Mouse (Mus musculus) spleen, adult 18-20 months (tissue): ENCODE measurements around the gene Zfp975.
"Not testable (repeated sequence)": the region's sequence is repeated elsewhere in the genome, so short reads cannot be mapped to it uniquely, and the experiment has no call there.

Experiments used
- DNase-seq, 2 experiments: peaks; one replicate each; pipeline ENCODE4 v3.0.0; 2022; ENCODE audit warnings: mixed read lengths in 2 of 2

Zfp975 gene

GRCm38 (mm10) chr7:42692362-42693158, at the start of gene Zfp975:
Gene Zfp975 (minus strand): TSS chr7:42692742.
- peak; percentile 50 to 53 for DNase-seq

- DNase-seq, result no peak
Observed at GRCm38 (mm10) chr7:42738536-42739210, 46.1 kb upstream of the Zfp975 start.

- DNase-seq, result not testable (repeated sequence)
Observed at GRCm38 (mm10) chr7:42726917-42727316, 34.4 kb upstream of the Zfp975 start, which contains the start of gene Gm17067. Gene Gm17067 (minus strand): TSS chr7:42727017.

GRCm38 (mm10) chr7:42693251-42693650, 709 bp upstream of the Zfp975 start:
- peak in 1 of 2 experiments; percentile 1 for DNase-seq

DNA sequence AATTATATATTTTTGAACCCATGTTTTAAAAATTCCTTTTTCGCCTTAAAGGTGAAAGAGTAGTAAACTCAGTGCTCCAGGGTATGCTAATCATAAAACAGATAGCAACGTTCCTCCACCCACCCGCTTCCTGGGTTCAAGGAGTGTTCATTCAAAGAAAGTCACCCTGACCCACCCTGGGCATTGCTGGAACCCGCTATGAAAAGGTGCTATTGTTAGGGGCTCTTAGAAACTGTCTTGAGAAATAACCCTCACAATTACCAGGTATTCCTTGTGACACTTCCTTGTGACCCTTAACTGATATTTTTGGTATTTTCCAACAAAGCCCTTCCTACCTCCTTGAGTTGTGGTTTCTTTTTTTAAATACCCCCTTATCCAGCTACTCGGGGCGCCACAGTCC, 12.5 kb downstream of the Zfp975 start:
- DNase-seq, result not testable (repeated sequence)

- not testable (repeated sequence) for DNase-seq
Observed at GRCm38 (mm10) chr7:42679646-42680045, 12.9 kb downstream of the Zfp975 start.

GRCm38 (mm10) chr7:42660140-42660539, 32.4 kb downstream of the Zfp975 start:
- DNase-seq, result peak in 1 of 2 experiments; percentile 15

DNA sequence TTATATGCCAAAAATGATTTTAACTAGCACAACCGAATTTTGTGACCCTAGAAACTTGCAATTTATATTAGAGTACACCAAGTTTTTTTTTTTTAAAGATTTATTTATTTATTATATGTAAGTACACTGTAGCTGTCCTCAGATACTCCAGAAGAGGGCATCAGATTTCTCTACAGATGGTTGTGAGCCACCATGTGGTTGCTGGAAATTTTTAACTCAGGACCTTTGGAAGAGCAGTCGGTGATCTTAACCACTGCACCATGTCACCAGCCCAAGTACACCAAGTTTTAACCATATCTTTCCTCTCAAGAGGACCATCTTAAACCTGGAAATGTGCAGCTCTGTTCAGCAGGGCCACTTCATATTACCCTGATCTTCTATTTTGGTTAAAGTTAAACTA, 37.3 kb downstream of the Zfp975 start:
- not testable (repeated sequence) for DNase-seq

DNA sequence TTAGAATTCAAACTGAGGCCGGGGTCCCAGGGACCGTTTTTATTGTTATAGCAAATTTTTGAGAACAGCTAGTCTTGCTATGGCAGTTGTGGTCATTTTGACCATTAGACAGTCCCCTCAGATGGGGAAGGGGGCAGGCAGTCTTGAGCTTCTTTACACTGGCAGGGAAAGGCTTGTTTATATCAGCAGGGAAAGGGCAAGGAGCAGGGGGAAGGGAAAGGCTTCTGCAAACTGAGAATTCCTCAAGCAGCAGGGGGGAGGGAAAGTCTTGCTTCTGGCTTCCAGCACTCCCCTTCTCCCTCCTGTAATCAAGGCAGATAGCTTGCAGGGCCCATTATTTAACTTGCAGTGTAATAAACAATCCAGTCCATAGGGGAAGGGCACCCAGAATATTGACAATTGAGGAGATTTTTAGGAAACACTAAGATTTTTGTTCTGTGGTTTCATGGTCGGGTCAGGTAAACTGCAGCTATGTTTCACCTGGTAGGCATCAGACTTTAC, 49.4 kb downstream of the Zfp975 start:
- not testable (repeated sequence) for DNase-seq

DNA sequence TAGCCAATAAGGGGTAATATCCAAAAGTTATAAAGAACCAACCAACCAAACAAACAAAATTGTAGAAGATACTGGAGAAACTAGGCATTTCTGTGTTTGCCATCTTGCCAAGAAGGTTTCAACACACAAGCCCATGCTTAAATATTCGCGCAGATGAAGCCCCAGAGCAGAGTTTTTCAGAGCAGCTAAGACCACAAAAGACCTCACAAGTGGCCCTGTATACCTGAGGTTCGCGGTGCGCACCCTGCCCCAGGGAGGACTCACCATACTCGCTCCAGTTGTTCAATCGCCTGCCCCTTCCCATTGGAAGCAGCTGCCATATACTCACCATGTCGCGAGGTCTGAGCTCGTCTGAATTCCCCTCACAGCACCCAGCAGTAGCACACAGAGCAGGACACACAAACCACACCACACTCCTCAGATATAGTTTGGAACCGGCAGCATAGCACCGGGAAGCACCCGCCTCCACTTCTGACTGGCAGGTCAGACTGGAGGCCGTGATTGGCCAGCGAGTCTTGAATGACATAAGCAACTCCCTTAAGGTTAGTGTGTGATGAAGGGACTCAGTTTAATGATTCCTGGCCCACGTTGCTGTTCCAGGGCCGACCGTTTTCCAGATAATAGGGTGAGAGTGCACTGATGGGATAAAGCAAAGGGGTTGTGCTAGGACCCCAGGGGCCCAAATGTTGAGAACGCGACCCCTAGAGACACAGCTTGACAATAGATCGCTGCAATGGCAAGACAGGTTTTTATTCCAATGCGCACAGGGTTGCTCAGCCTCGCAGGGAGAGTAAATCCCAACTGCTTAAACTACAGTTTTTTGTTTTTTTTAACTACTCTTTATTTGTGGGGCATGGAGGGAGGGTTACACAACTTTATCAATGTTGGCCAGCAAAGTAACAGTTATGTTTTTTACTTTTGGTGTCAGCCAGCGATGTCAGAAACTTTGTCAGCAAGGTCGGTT, 50.1 kb downstream of the Zfp975 start, which contains the start of gene Zfp976:
TSS of gene Zfp976 (minus strand) at position 437 of the 964 bp plus-strand sequence.
- peak; percentile 13 to 35 for DNase-seq

DNA sequence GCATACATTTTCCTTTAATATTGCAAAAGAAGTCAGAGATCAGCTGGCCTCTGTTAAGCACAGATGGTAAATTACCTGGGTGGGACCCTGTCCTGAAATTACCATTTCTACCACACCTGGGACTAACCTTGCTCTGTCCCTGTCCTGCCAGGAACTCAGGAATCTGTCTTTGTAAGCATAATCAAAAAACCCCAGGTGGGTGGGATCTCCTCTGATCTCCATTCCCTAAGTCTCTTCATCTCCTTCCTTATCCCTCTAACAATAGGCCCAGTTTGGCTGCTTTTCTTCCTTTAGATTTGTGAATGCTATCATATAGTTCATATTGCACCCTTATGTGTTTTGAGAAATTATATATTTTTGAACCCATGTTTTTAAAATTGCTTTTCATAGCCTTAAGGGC, 61.5 kb downstream of the Zfp975 start:
- DNase-seq, result not testable (repeated sequence)
